Mouse (Mus musculus) spleen, postnatal 4 days (tissue): ENCODE data around the gene Rnf214.

Source experiments
- DNase-seq, 2 experiments: peaks; one replicate each; pipeline ENCODE4 v3.0.0; 2022; ENCODE audit warnings: low spot score in 2 of 2

The Rnf214 gene

DNA sequence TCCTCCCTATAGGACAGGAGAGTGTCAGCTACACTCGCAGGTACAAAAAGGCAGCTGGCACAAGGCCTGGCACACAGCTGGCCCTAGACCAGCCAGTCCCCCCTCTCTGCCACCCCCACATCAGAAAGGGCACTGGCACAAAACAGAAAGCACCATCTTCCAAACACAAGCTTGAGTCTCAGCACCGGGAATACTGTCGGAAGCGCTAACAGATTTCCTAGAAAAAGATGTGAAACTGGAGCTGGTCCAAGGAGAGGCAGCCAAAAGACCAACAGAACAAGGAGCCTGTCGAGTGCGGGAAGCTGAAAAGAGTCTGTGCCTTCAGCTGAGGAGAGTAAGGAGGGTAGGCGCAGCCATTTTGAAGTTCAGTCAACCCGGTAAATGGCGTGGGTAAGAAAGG is 91.6 kb downstream of the Rnf214 start:
- no peak for DNase-seq
